Mouse (Mus musculus) MEL-GATA-1-ER (cell line): ENCODE measurements at regions not wholly inside any gene's neighbourhood (a gene's known extent, or its start where the extent isn't known, plus 50 kb on each side); places are given as distances from the start of the nearest gene placed in this dataset.

Source experiments
- DNase-seq: peaks from one replicate; pipeline ENCODE4 v3.0.0-alpha.2; 2012; ENCODE audit warnings: low read depth; ENCODE audit errors: extremely low read depth

DNA sequence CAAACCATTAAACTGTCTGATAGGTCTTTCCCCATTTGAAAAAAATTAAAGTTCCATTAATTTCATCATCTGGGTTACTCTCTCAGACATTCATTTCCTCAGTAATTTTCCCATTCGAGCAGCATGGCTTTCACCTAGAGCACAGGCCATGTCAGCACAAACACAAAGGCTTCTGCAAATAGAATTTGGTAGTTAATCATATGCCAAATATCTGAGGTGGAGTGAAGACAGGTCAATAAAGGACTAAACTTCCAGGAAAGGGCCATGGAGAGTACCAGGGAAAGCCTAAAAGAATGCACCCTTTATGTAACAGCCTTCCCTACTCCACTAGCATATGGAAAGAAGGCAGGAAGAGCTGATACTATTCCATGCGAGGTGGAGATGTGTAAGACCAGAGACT lies 150.3 kb upstream of the Gimd1 start:
- no peak for DNase-seq

DNA sequence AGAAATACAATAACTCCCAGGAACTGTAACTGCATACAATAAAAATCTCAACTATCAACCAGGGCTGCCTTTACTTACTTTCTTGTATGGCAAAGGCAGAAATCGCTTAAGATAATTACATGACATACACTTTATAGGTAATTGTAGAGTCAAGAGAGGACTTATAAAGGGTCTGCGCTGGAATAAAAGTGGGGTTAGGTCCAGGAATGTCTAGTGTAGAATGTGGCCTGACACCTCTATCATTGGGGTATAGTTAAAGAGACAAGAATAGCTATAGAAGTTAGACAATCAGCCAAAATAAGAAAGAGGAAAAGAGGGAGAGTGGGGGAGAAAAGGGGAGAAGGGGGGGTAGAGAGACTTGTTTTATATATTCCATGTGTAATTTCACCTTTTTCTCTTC lies 144.8 kb upstream of the Gimd1 start:
- no peak for DNase-seq

DNA sequence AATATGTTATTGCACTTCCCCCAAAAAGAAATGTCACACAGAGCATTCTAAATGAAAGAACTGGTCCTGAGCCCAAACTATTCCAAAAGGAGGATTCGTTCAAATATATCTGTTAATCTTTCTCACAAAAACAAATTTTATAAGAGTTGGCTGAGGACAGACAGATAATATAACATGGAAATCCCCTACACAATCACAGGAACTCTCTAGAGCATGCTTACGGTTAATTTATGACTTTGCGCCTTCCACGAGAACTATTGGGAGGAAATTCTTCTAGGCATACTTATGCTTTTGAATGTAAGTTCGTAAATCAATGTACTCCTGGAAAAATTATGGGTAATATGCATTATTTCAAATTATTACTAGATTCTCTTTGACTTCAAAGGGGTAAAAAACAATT lies 144.1 kb upstream of the Gimd1 start:
- DNase-seq: no peak

DNA sequence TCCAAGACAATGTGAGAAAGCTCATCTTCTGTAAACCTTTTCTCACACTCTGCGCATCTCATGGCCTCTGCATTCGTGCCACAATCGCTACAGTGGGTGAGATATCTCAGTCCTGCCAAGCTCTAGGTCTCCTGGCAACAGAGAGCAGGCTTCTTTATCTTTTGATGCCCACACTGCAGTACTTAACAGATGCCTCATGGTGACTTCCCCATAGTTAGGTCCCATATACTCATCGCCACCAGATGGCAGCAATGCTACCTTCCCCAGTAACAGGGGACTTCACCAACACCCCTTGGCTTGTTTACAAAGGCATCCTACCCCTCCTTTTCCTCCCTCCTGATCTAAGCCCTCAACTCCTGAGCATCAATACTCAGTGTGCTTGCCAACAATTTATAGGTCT lies 123.5 kb upstream of the Gimd1 start:
- DNase-seq: peak; percentile 92

DNA sequence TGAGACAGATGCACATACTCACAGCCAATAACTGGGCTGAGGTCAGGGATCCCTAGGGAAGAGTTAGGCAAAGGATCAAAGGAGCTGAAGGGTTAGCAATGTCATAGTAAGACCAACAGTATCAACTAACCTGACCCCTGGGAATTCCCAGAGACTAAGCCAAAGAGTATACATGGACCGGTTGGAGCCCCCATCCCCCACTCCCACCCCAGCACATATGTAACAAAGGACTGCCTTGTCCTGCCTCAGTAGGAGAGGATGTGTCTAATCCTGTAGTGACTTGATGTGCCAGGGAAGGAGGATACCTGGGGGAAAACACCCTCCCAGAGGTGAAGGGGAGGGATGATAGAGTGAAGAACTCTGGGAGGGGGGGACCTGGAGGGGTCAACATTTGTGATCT lies 119.4 kb upstream of the Gimd1 start:
- DNase-seq: no peak

DNA sequence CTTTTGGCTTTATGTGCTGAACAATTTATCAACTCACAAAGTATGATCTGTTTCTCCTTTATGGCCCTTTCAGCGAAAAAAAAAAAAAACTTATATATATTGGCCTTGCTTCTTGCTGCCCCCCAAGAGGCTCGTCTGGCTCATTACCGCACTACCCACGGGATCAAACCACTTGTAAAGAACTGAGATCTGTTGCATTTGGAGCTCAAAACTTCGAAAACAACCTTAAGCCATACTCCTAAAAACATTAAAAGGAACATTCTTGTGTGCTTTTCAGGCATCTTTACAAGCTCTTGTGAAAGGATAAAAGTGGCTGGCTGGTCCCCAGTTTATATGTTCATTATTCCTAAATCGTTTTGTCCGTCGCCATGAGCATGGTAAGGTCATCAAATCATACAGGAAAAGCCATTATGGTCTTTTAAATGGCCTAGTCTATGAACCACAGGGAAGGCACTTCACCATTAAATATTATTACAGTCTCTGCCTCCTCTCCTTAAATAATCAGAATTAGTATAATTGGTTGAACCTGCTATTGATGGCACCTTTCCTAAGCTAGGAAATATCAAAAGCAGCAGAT lies 117.0 kb upstream of the Gimd1 start:
- DNase-seq: no peak

DNA sequence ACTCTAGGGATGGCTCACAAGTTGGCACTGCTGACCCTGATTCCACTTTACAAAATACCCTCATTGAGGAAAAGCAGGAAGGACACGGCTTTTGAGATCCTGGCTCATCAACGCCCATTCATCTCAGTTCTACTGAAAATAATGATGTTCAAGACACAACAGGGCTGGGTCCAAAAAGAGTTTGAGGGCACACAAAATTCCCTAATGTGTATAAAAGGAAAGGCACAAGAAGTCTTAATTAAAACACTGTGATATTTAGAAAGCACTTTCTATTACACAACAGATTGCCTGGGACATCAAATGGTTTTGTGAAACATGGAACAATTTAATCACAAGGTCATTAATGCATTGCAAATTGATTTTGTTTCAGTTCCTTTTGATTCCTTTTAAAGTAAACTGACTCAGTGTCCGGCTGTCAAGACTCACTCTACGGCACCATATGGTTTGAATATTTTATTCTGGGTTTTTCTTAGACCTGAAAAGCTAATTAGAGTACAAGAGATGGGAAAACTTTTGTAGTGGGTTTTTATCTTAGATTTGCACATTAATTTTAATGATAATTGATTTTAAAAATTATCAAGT lies 96.2 kb upstream of the Gimd1 start:
- no peak for DNase-seq

DNA sequence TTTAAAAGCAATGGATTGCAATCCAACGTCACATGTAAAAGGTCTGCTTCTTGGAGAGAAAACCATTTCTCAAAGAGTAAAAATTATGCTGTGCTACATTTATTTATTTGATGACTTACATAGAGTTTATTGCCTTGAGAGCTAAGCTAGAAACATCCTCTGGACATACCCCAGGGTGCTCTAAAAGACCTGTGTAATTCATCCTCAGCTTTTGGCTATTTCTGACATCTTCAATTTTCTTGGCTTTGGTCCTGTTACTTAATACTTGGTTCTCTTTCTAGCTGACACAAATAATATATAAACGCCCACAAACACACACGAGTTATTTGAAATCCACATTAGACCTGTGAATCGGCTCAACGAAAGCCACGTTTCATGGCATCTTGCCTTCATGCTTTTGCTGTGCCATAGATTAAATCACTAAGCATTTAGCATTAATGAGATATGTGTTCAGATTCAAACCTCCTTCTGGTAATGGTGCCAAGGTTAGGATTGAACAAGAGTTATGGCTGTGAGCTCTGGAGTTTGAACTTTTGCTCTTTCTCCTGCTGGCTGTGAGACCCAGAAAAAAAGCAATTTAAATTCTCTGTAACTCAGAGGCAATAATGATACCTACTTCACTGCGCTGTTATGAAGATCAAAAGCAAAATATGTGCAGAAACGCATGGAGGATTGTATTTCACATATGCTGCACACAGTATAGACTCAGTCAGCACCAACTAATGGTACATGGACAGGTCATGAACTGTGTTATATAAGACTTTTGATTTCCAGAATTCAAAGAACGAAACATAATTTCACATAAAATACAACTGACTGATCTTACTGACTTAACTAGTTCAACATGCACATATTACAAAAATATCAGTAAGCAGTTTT lies 89.6 kb upstream of the Gimd1 start:
- DNase-seq: no peak

DNA sequence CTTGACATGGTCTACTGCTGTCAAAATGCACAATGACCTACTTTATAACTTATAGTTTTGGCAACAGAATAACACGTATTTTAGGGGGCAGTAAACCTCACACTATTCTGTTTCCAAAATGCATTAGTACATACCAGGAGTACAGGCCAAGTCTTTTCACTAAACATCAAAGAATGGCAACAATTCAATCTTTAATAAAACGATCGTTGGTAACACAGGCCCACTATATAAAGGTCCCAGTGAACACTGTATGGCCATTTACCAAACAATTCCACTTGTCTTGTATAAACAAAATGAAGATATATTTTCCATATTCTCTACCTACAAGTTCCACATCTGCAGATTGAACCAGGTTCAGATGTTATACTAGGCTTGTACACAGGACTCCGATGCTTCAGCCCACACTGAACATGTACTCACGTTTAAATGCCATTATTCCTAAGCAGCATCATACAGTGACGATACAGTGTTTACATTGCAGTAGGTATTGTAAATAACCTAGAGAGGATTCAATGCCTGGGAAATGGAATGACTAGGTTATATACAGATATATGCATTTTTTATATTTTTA lies 78.3 kb upstream of the Gimd1 start:
- no peak for DNase-seq

DNA sequence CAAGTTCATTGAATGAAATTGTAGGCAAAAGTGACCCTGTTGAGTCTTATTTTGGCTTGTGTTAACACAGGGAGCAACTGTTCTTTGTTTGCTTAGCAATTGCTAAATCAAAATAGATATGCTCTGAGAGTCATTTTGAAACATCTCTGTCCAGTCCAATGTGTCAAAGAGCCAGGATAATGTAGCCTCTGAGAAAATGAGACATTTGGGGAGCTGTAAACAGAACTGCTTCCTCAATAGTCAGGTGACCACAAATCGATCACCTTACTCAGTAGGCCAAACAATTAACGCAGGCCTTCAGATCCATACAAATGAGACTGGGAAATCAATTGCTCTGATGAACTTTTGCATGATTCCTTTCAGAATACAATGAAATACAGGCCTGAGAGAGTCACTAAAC lies 63.9 kb upstream of the Gimd1 start:
- DNase-seq: peak; percentile 6

DNA sequence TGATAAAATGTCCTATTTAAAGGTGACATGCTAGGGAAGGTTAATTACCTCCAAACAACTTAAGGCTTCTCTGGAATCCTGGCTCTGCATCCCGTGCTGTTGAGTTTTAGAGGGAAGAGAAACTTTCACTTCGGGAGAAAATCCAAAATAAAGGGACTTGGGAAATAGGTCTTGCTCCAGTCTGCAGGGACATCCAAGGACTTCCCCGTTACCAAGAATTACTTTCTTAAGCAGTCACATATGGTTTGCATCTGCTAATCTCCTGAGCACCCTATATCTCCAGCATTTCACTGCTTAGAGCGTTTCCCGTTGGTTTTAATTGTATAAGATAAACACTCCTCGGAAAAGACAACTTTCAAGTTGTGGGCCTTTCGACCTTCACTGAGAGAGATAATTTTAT lies 63.3 kb upstream of the Gimd1 start:
- DNase-seq: peak; percentile 52
